Mouse (Mus musculus): ENCODE measurements around the gene Hpse2. TPM values are rescaled to one million over a fixed set of nuclear protein-coding genes. Genes with fewer than 3 reads are reported as not detected.

Hpse2 gene
- polyA plus RNA-seq, 1 experiment = not detected

GRCm38 (mm10) chr19:42996406-42996805 lies 391.7 kb downstream of the Hpse2 start:
- Histone ChIP-seq H3K4me2 (ENCODE audit: low read depth) (no peak overlapping the region), H3K27me3 (ENCODE audit: control insufficient read depth, insufficient read depth, insufficient read length) (no peaks in the 10 kb centered on the region), H3ac (ENCODE audit: control insufficient read depth, insufficient read length) (no peak overlapping the region), H3K79me2 (ENCODE audit: control insufficient read depth, insufficient read depth) (no peaks in the 10 kb centered on the region), H3K36me3 (ENCODE audit: control insufficient read depth, insufficient read depth) (no peaks in the 10 kb centered on the region), H3K4me3 (no peak overlapping the region)
- TF ChIP-seq USF1 (IDR thresholded peaks at IDR 0.05; ENCODE audit: low read depth) (no peak), POLR2A (IDR thresholded peaks at IDR 0.05; ENCODE audit: insufficient read length, low read depth) (no peak), MYOG (IDR thresholded peaks at IDR 0.05; ENCODE audit: control insufficient read depth in 1 of 3, insufficient read depth in 1 of 3, insufficient read length in 2 of 3, low read depth in 2 of 3) (no peak), MYOD1 (IDR thresholded peaks at IDR 0.05; ENCODE audit: control insufficient read depth in 1 of 3, insufficient read length in 2 of 3, low read depth in 2 of 3) (no peak), SRF (IDR thresholded peaks at IDR 0.05; ENCODE audit: control insufficient read depth, insufficient read length, low read depth) (no peak), E2F4 (IDR thresholded peaks at IDR 0.05; ENCODE audit: insufficient read depth) (no peak), TCF12 (IDR thresholded peaks at IDR 0.05; ENCODE audit: insufficient read depth, poor library complexity, severe bottlenecking) (no peak), POLR2AphosphoS2 (IDR thresholded peaks at IDR 0.05; ENCODE audit: insufficient read length, low read depth) (no peak), TCF3 (IDR thresholded peaks at IDR 0.05; ENCODE audit: insufficient read length, low read depth) (no peak), MAX (IDR thresholded peaks at IDR 0.05; ENCODE audit: low read depth) (no peak), CEBPB (IDR thresholded peaks at IDR 0.05; ENCODE audit: insufficient read depth, poor library complexity, severe bottlenecking) (no peak), REST (IDR thresholded peaks at IDR 0.05; ENCODE audit: insufficient read depth, insufficient read length) (no peak)

GRCm38 (mm10) chr19:42988833-42989232 lies 399.3 kb downstream of the Hpse2 start:
- H3ac ChIP-seq (ENCODE audit: control insufficient read depth, insufficient read length) = no peak overlapping the region
- H3K27me3 ChIP-seq (ENCODE audit: control insufficient read depth, insufficient read depth, insufficient read length) = no peaks in the 10 kb centered on the region
- TF ChIP-seq MYOD1 (IDR thresholded peaks at IDR 0.05; ENCODE audit: control insufficient read depth in 1 of 3, insufficient read length in 2 of 3, low read depth in 2 of 3) (no peak), POLR2A (IDR thresholded peaks at IDR 0.05; ENCODE audit: insufficient read length, low read depth) (no peak), SRF (IDR thresholded peaks at IDR 0.05; ENCODE audit: control insufficient read depth, insufficient read length, low read depth) (no peak), MAX (IDR thresholded peaks at IDR 0.05; ENCODE audit: low read depth) (no peak), USF1 (IDR thresholded peaks at IDR 0.05; ENCODE audit: low read depth) (no peak), TCF12 (IDR thresholded peaks at IDR 0.05; ENCODE audit: insufficient read depth, poor library complexity, severe bottlenecking) (no peak), TCF3 (IDR thresholded peaks at IDR 0.05; ENCODE audit: insufficient read length, low read depth) (no peak), REST (IDR thresholded peaks at IDR 0.05; ENCODE audit: insufficient read depth, insufficient read length) (no peak), MYOG (IDR thresholded peaks at IDR 0.05; ENCODE audit: control insufficient read depth in 1 of 3, insufficient read depth in 1 of 3, insufficient read length in 2 of 3, low read depth in 2 of 3) (no peak), CEBPB (IDR thresholded peaks at IDR 0.05; ENCODE audit: insufficient read depth, poor library complexity, severe bottlenecking) (no peak), E2F4 (IDR thresholded peaks at IDR 0.05; ENCODE audit: insufficient read depth) (no peak), POLR2AphosphoS2 (IDR thresholded peaks at IDR 0.05; ENCODE audit: insufficient read length, low read depth) (no peak)
- no peak overlapping the region for H3K4me2 ChIP-seq (ENCODE audit: low read depth)
- H3K36me3 ChIP-seq (ENCODE audit: control insufficient read depth, insufficient read depth) = no peaks in the 10 kb centered on the region
- no peaks in the 10 kb centered on the region for H3K79me2 ChIP-seq (ENCODE audit: control insufficient read depth, insufficient read depth)
- no peak overlapping the region for H3K4me3 ChIP-seq

GRCm38 (mm10) chr19:42986315-42986701 lies 401.8 kb downstream of the Hpse2 start:
- TF ChIP-seq TCF3 (IDR thresholded peaks at IDR 0.05; ENCODE audit: insufficient read length, low read depth) (no peak), USF1 (IDR thresholded peaks at IDR 0.05; ENCODE audit: low read depth) (no peak), E2F4 (IDR thresholded peaks at IDR 0.05; ENCODE audit: insufficient read depth) (no peak), POLR2AphosphoS2 (IDR thresholded peaks at IDR 0.05; ENCODE audit: insufficient read length, low read depth) (no peak), CEBPB (IDR thresholded peaks at IDR 0.05; ENCODE audit: insufficient read depth, poor library complexity, severe bottlenecking) (no peak), MAX (IDR thresholded peaks at IDR 0.05; ENCODE audit: low read depth) (no peak), REST (IDR thresholded peaks at IDR 0.05; ENCODE audit: insufficient read depth, insufficient read length) (no peak), TCF12 (IDR thresholded peaks at IDR 0.05; ENCODE audit: insufficient read depth, poor library complexity, severe bottlenecking) (no peak), SRF (IDR thresholded peaks at IDR 0.05; ENCODE audit: control insufficient read depth, insufficient read length, low read depth) (no peak), POLR2A (IDR thresholded peaks at IDR 0.05; ENCODE audit: insufficient read length, low read depth) (no peak), MYOD1 (IDR thresholded peaks at IDR 0.05; ENCODE audit: control insufficient read depth in 1 of 3, insufficient read length in 2 of 3, low read depth in 2 of 3) (no peak), MYOG (IDR thresholded peaks at IDR 0.05; ENCODE audit: control insufficient read depth in 1 of 3, insufficient read depth in 1 of 3, insufficient read length in 2 of 3, low read depth in 2 of 3) (no peak)
- H3K79me2 ChIP-seq (ENCODE audit: control insufficient read depth, insufficient read depth) = no peaks in the 10 kb centered on the region
- no peak overlapping the region for H3K4me2 ChIP-seq (ENCODE audit: low read depth)
- H3ac ChIP-seq (ENCODE audit: control insufficient read depth, insufficient read length) = no peak overlapping the region
- no peak overlapping the region for H3K4me3 ChIP-seq
- no peaks in the 10 kb centered on the region for H3K27me3 ChIP-seq (ENCODE audit: control insufficient read depth, insufficient read depth, insufficient read length)
- H3K36me3 ChIP-seq (ENCODE audit: control insufficient read depth, insufficient read depth) = no peaks in the 10 kb centered on the region

- no peak overlapping the region for H3K4me3 ChIP-seq
- TF ChIP-seq SRF (IDR thresholded peaks at IDR 0.05; ENCODE audit: control insufficient read depth, insufficient read length, low read depth) (no peak), POLR2A (IDR thresholded peaks at IDR 0.05; ENCODE audit: insufficient read length, low read depth) (no peak), TCF3 (IDR thresholded peaks at IDR 0.05; ENCODE audit: insufficient read length, low read depth) (no peak), REST (IDR thresholded peaks at IDR 0.05; ENCODE audit: insufficient read depth, insufficient read length) (no peak), USF1 (IDR thresholded peaks at IDR 0.05; ENCODE audit: low read depth) (no peak), CEBPB (IDR thresholded peaks at IDR 0.05; ENCODE audit: insufficient read depth, poor library complexity, severe bottlenecking) (no peak), MAX (IDR thresholded peaks at IDR 0.05; ENCODE audit: low read depth) (no peak), MYOG (IDR thresholded peaks at IDR 0.05; ENCODE audit: control insufficient read depth in 1 of 3, insufficient read depth in 1 of 3, insufficient read length in 2 of 3, low read depth in 2 of 3) (no peak), TCF12 (IDR thresholded peaks at IDR 0.05; ENCODE audit: insufficient read depth, poor library complexity, severe bottlenecking) (no peak), POLR2AphosphoS2 (IDR thresholded peaks at IDR 0.05; ENCODE audit: insufficient read length, low read depth) (no peak), MYOD1 (IDR thresholded peaks at IDR 0.05; ENCODE audit: control insufficient read depth in 1 of 3, insufficient read length in 2 of 3, low read depth in 2 of 3) (no peak), E2F4 (IDR thresholded peaks at IDR 0.05; ENCODE audit: insufficient read depth) (no peak)
- no peaks in the 10 kb centered on the region for H3K79me2 ChIP-seq (ENCODE audit: control insufficient read depth, insufficient read depth)
- no peak overlapping the region for H3K4me2 ChIP-seq (ENCODE audit: low read depth)
- no peak overlapping the region for H3ac ChIP-seq (ENCODE audit: control insufficient read depth, insufficient read length)
- H3K36me3 ChIP-seq (ENCODE audit: control insufficient read depth, insufficient read depth) = no peaks in the 10 kb centered on the region
- H3K27me3 ChIP-seq (ENCODE audit: control insufficient read depth, insufficient read depth, insufficient read length) = no peaks in the 10 kb centered on the region
Observed at GRCm38 (mm10) chr19:42985372-42986314, 402.5 kb downstream of the Hpse2 start.
